Mouse (Mus musculus) forebrain, embryonic 10.5 days (tissue): ENCODE results near the gene Foxn3. TPM values are rescaled to one million over a fixed set of nuclear protein-coding genes. Genes with fewer than 3 reads are reported as not detected.
A peak's percentile ranks its signal among the peaks of the same experiment; 100 is the strongest.

Source experiments
- DNase-seq: peaks from one replicate; pipeline ENCODE4 v3.0.0-alpha.2; 2017; ENCODE audit warnings: low spot score; ENCODE audit errors: extremely low spot score
- H3K27ac ChIP-seq: fragments of 300-500 bp; sonication (generic); 2 replicates; pipeline ENCODE4 v1.5.1; 2016; ENCODE audit warnings: mild to moderate bottlenecking
- H3K27me3 ChIP-seq: fragments of 300-500 bp; sonication (generic); 2 replicates; pipeline ENCODE4 v1.6.1; 2016; ENCODE audit warnings: mild to moderate bottlenecking; ENCODE audit not compliant: poor library complexity, severe bottlenecking
- H3K36me3 ChIP-seq: fragments of 300-500 bp; sonication (generic); replicated peaks from 2 replicates; pipeline ENCODE4 v1.6.1; 2016; ENCODE audit warnings: mild to moderate bottlenecking, moderate library complexity
- H3K4me1 ChIP-seq: fragments of 300-500 bp; sonication (generic); 2 replicates; pipeline ENCODE4 v1.6.1; 2016
- H3K4me3 ChIP-seq: fragments of 300-500 bp; sonication (generic); 2 replicates; pipeline ENCODE4 v1.5.1; 2016; ENCODE audit warnings: mild to moderate bottlenecking, moderate library complexity
- H3K9me3 ChIP-seq: fragments of 300-500 bp; sonication (generic); 2 replicates; pipeline ENCODE4 v1.6.1; 2016; ENCODE audit warnings: mild to moderate bottlenecking, moderate library complexity
- WGBS: fragments of 180-500 bp; shearing (Covaris S2); methylation state at CpG from one replicate; pipeline ENCODE4 v1.1.7; 2016; 5-methylcytosine and 5-hydroxymethylcytosine counted together
- polyA plus RNA-seq: library from polyadenylated mRNA; unstranded; fragments of >200 nt; fragmentation: Nextera tagmentation; extraction: Ambion mirVana; gene quantifications from 2 replicates; pipeline ENCODE4 v1.2.1, GENCODE M21; 2016

Gene Foxn3
- polyA plus RNA-seq, 1 experiment from 2014 or later: 47.3 TPM

DNA sequence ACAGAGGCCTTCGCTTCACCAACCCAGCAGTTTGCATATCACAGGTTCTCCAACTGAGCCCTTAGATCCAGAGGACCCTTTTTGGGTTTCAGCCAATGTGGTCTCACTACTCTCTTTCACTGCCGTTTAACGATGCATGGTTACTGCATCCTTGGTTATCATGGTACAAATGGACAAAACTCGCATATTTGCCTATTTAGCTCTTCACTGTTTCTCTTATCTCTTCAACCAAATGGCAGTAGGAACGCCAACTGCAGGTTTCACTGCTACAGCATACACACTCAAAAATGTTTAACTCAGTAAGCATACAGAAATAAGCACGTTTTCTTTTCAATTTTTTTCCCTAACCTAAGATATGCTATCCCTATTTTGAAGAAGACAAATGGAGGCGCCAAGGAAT, 31.0 kb downstream of the Foxn3 start:
- Histone ChIP-seq H3K27ac (no peak overlapping the region), H3K36me3 (peaks cover 36% of the 10 kb centered on the region), H3K4me3 (no peak overlapping the region), H3K9me3 (peaks cover 31% of the 10 kb centered on the region), H3K4me1 (peaks cover 40% of the 10 kb centered on the region), H3K27me3 (no peaks in the 10 kb centered on the region)
- no peak for DNase-seq
- WGBS: 93% methylated on average over 7 of the region's 7 CpGs

- 77% methylated on average over 17 of the region's 17 CpGs for WGBS
- peaks cover 16% of the 10 kb centered on the region for H3K36me3 ChIP-seq
- no peak for DNase-seq
- peaks cover 11% of the 10 kb centered on the region for H3K9me3 ChIP-seq
- no peaks in the 10 kb centered on the region for H3K27me3 ChIP-seq
- H3K27ac ChIP-seq: no peak overlapping the region
- no peak overlapping the region for H3K4me3 ChIP-seq
- H3K4me1 ChIP-seq: peaks cover 49% of the 10 kb centered on the region
These were observed 33.5 kb downstream of the Foxn3 start for GRCm38 (mm10) chr12:99529687-99530411.

- Histone ChIP-seq H3K27me3 (no peaks in the 10 kb centered on the region), H3K9me3 (peaks cover 2% of the 10 kb centered on the region; the same call in 1 of the 2 replicates), H3K36me3 (peaks cover 7% of the 10 kb centered on the region), H3K27ac (peak overlapping the region; percentile 15; the same call in 1 of the 2 replicates), H3K4me3 (no peak overlapping the region), H3K4me1 (peaks cover 49% of the 10 kb centered on the region)
- no peak for DNase-seq
- WGBS: 71% methylated on average over 5 of the region's 5 CpGs
These were observed 34.4 kb downstream of the Foxn3 start for GRCm38 (mm10) chr12:99528958-99529357.

DNA sequence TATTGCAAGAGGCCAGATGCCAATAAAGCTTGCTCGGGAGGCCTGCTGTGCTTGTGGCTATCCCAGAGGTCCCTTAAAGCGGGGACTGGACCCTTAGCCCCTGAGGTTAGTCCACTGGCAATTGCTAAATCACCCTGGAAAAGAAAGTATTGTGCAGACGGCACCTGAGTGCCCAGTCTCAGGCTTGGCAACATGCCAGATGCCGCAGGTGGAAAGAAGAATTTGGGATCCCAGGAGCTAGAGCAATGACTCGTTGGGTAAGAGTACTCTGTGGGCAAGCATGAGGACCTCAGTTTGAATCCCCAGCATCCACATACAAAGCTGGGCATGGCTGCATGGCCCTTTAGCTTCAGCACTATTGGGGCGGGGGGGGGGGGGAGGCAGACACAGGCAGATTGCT, 35.9 kb downstream of the Foxn3 start:
- H3K9me3 ChIP-seq: no peaks in the 10 kb centered on the region
- H3K36me3 ChIP-seq: peaks cover 3% of the 10 kb centered on the region; the same call in 1 of the 2 replicates
- H3K4me1 ChIP-seq: peaks cover 49% of the 10 kb centered on the region
- 90% methylated on average over 6 of the region's 6 CpGs for WGBS
- no peaks in the 10 kb centered on the region for H3K27me3 ChIP-seq
- no peak for DNase-seq
- H3K27ac ChIP-seq: no peak overlapping the region
- no peak overlapping the region for H3K4me3 ChIP-seq

GRCm38 (mm10) chr12:99526571-99527140, 36.7 kb downstream of the Foxn3 start:
- H3K4me1 ChIP-seq: peaks cover 49% of the 10 kb centered on the region

DNA sequence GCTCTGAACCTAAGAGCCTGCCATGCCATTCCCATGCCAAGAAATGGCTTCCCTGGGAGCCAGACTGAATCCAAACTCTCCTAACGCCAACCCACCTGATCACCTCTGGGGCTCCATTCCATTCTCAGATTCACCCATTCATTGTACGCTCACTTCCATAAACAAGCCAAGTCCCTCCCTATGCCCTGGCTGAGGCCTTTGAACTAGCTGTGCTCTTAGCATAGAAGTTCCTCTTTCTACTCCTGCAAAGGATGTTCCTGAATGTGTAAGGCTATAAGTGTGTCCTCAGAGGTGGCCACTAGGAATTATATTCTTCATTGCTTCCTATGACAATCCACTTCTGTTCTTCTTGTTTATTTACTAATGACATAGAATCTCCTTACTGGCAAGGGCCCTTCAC, 40.5 kb downstream of the Foxn3 start:
- Histone ChIP-seq H3K36me3 (peaks cover 3% of the 10 kb centered on the region; the same call in 1 of the 2 replicates), H3K27ac (no peak overlapping the region), H3K27me3 (no peaks in the 10 kb centered on the region), H3K9me3 (no peaks in the 10 kb centered on the region), H3K4me1 (peaks cover 29% of the 10 kb centered on the region), H3K4me3 (no peak overlapping the region)
- WGBS: 93% methylated on average over 2 of the region's 2 CpGs
- DNase-seq: no peak

More at GRCm38 (mm10) chr12:99526571-99527140, 36.7 kb downstream of the Foxn3 start:
- no peak for DNase-seq
- WGBS: 68% methylated on average over 9 of the region's 9 CpGs
- H3K9me3 ChIP-seq: no peaks in the 10 kb centered on the region
- H3K27ac ChIP-seq: no peak overlapping the region
- H3K27me3 ChIP-seq: no peaks in the 10 kb centered on the region
- H3K36me3 ChIP-seq: peaks cover 3% of the 10 kb centered on the region; the same call in 1 of the 2 replicates
- no peak overlapping the region for H3K4me3 ChIP-seq

DNA sequence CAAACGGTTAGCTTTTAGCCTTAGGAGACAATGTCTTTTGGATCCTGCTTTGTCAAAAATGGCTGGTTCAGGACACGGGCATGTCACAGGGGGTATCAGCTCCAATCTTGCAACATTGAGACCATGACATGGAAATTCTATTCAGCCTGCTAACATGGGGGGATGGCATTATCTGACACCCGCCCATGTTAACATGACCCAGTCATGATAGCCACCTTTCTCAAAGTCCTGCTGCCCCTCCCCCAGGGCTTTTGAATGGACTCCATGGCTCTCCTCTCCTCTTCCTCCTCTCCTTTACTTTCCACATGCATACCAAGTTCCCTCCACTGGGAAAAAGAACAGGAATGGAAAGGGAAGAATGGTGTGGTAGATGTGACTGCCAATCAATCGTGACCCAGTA, 43.5 kb downstream of the Foxn3 start:
- Histone ChIP-seq H3K9me3 (no peaks in the 10 kb centered on the region), H3K27ac (no peak overlapping the region), H3K4me3 (no peak overlapping the region), H3K4me1 (peaks cover 19% of the 10 kb centered on the region), H3K27me3 (no peaks in the 10 kb centered on the region), H3K36me3 (peaks cover 3% of the 10 kb centered on the region; the same call in 1 of the 2 replicates)
- WGBS: 88% methylated on average over 4 of the region's 4 CpGs
- DNase-seq: no peak

DNA sequence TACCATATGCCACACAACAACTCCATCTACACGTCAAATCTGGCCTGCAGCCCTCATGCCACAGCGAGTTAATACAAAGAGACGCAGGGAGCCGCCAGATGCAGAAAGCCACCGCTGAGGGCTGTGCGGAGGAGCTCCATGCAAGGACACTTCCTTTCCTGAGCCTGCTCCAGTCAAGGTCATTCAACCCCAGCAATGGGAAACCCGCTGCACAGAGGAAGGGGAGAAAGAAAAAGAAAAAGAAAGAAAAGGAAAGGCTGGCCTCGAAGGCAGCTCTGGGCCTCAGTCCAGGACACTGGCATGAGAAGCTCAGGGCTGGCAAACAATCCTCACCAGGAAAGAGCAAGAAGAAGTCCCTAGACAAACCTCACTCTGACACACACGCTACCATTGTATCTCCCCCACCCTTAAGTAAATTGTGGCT, 44.2 kb downstream of the Foxn3 start:
- 57% methylated on average over 9 of the region's 9 CpGs for WGBS
- DNase-seq: no peak
- Histone ChIP-seq H3K27me3 (no peaks in the 10 kb centered on the region), H3K27ac (peak overlapping the region; percentile 8; the same call in 1 of the 2 replicates), H3K9me3 (no peaks in the 10 kb centered on the region), H3K4me1 (peaks cover 24% of the 10 kb centered on the region), H3K36me3 (peaks cover 3% of the 10 kb centered on the region; the same call in 1 of the 2 replicates), H3K4me3 (no peak overlapping the region)

GRCm38 (mm10) chr12:99518640-99519039, 44.7 kb downstream of the Foxn3 start:
- Histone ChIP-seq H3K9me3 (no peaks in the 10 kb centered on the region), H3K27me3 (no peaks in the 10 kb centered on the region), H3K4me3 (no peak overlapping the region), H3K27ac (peak overlapping the region; percentile 8; the same call in 1 of the 2 replicates), H3K36me3 (peaks cover 2% of the 10 kb centered on the region; the same call in 1 of the 2 replicates), H3K4me1 (peaks cover 26% of the 10 kb centered on the region)
- WGBS: 94% methylated on average over 10 of the region's 10 CpGs
- DNase-seq: no peak

- no peak for DNase-seq
- H3K27ac ChIP-seq: 0 out of 2 replicates have a peak overlapping the region, but pooled peaks have one; percentile 8
- H3K27me3 ChIP-seq: no peaks in the 10 kb centered on the region
- 96% methylated on average over 12 of the region's 12 CpGs for WGBS
- H3K36me3 ChIP-seq: no peaks in the 10 kb centered on the region; the same call in 1 of the 2 replicates
- H3K4me3 ChIP-seq: no peak overlapping the region
- no peaks in the 10 kb centered on the region for H3K9me3 ChIP-seq
- peaks cover 26% of the 10 kb centered on the region for H3K4me1 ChIP-seq
These were observed 45.3 kb downstream of the Foxn3 start for GRCm38 (mm10) chr12:99518126-99518525.

DNA sequence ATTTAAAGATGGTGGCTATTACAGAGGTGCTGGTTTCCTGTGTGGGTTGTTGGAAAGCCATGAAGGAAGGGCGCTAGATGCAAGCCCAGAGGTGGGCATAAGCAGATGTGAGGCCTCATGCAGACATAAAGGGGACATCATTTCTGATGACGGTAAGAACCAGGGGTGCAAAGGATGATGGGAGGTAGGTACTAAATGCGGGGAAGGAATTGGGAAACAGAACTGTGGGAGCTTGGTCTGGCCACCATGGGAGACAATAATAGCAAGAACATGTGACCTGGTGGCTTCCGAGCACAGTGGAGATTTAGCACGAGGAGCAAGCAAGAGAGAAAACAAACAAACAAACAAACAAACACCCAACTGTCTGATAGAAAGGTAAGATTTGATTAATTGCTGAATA, 46.1 kb downstream of the Foxn3 start:
- 94% methylated on average over 5 of the region's 5 CpGs for WGBS
- no peak for DNase-seq
- no peak overlapping the region for H3K27ac ChIP-seq
- H3K36me3 ChIP-seq: no peaks in the 10 kb centered on the region; the same call in 1 of the 2 replicates
- no peaks in the 10 kb centered on the region for H3K27me3 ChIP-seq
- H3K4me3 ChIP-seq: no peak overlapping the region
- peaks cover 26% of the 10 kb centered on the region for H3K4me1 ChIP-seq
- no peaks in the 10 kb centered on the region for H3K9me3 ChIP-seq

- Histone ChIP-seq H3K4me1 (peaks cover 34% of the 10 kb centered on the region), H3K36me3 (no peaks in the 10 kb centered on the region; the same call in 1 of the 2 replicates), H3K4me3 (no peak overlapping the region), H3K9me3 (no peaks in the 10 kb centered on the region), H3K27ac (no peak overlapping the region), H3K27me3 (no peaks in the 10 kb centered on the region)
- 90% methylated on average over 3 of the region's 3 CpGs for WGBS
- no peak for DNase-seq
These were observed 47.9 kb downstream of the Foxn3 start for GRCm38 (mm10) chr12:99515481-99515880.

DNA sequence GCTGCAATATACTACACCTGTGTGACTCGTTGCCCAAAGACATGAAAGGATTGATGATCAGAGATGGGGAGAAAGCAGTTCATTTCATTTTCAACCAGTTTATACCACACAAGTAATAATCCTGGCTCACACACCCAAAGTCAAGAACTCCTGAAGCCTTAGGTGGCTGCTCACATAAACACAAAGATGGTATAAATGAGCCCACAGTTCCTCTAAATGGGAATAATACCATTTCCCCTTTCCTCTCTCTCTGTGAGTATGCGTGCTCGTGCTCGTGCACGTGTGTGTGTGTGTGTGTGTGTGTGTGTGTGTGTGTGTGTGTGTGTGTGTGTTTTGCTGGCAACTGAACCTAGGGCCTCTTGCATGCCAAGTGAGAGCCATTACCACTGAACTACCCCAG, 51.7 kb downstream of the Foxn3 start:
- no peaks in the 10 kb centered on the region for H3K27me3 ChIP-seq
- no peak overlapping the region for H3K4me3 ChIP-seq
- WGBS: 87% methylated on average over 5 of the region's 5 CpGs
- H3K4me1 ChIP-seq: peaks cover 20% of the 10 kb centered on the region
- 0 out of 2 replicates have a peak, but pooled peaks cover 2% of the 10 kb centered on the region for H3K36me3 ChIP-seq
- no peak for DNase-seq
- no peaks in the 10 kb centered on the region for H3K9me3 ChIP-seq
- H3K27ac ChIP-seq: no peak overlapping the region
